Mouse (Mus musculus) brain, embryonic 14.5 days (tissue): Measurements from ENCODE around the gene Evi2a.

Source experiments
- CTCF ChIP-seq: fragments of 200-500 bp; IDR thresholded peaks from 2 replicates; pipeline ENCODE4 v1.5.1; 2012; ENCODE audit warnings: inconsistent platforms, mild to moderate bottlenecking, moderate library complexity, borderline replicate concordance; ENCODE audit not compliant: insufficient read depth, insufficient read length; ENCODE audit errors: extremely low read depth
- POLR2A ChIP-seq: fragments of 200-500 bp; IDR thresholded peaks from 2 replicates; pipeline ENCODE4 v1.6.1; 2012; ENCODE audit warnings: mild to moderate bottlenecking, inconsistent platforms, borderline replicate concordance; ENCODE audit not compliant: poor library complexity, insufficient read depth, insufficient read length, severe bottlenecking; ENCODE audit errors: extremely low read depth

DNA sequence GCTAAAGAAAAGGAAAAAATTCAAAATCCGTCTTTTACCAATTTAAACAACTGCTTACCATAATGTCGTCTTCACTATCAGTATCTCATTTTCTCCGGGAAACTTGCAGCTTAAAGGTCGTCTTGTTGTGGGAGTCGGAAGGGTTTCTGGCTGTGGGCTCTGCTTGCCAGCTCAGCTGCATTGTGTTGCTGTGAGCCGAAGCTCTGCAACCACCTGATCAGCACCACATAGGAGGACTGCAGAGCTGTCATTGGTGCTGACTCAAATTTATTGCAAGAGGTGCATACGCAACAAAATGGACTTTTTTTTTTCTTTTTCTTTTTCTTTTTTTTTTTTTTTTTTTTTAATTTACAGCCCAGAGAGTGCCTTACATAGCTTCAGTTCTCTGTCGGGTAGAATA is 26.6 kb downstream of the Evi2a start, which contains the start of gene Omg:
- TF ChIP-seq POLR2A (no peak), CTCF (no peak)
